Mouse (Mus musculus) embryonic fibroblast, embryonic 13.5 days (primary cell): Measurements from ENCODE around the gene Gm17409.

ENCODE experiments used
- CTCF ChIP-seq: IDR thresholded peaks from 2 replicates; pipeline ENCODE4 v1.5.1; 2011; ENCODE audit warnings: mild to moderate bottlenecking, control low read depth, low read length, moderate library complexity, borderline replicate concordance; ENCODE audit not compliant: insufficient read depth
- POLR2A ChIP-seq: IDR thresholded peaks from 2 replicates; pipeline ENCODE4 v1.6.1; 2011; ENCODE audit warnings: low read depth, mild to moderate bottlenecking, control low read depth, low read length, moderate library complexity

- TF ChIP-seq CTCF (no peak), POLR2A (no peak)
These were observed 35.5 kb upstream of the Gm17409 start for GRCm38 (mm10) chr2:58434438-58434837.
